Mouse (Mus musculus): ENCODE results near the gene Prrg2. TPM values are rescaled to one million over a fixed set of nuclear protein-coding genes. Genes with fewer than 3 reads are reported as not detected.

The Prrg2 gene
- total and polyA plus RNA-seq, 3 experiments = 5.5 to 23.6 (median 6.2) TPM

DNA sequence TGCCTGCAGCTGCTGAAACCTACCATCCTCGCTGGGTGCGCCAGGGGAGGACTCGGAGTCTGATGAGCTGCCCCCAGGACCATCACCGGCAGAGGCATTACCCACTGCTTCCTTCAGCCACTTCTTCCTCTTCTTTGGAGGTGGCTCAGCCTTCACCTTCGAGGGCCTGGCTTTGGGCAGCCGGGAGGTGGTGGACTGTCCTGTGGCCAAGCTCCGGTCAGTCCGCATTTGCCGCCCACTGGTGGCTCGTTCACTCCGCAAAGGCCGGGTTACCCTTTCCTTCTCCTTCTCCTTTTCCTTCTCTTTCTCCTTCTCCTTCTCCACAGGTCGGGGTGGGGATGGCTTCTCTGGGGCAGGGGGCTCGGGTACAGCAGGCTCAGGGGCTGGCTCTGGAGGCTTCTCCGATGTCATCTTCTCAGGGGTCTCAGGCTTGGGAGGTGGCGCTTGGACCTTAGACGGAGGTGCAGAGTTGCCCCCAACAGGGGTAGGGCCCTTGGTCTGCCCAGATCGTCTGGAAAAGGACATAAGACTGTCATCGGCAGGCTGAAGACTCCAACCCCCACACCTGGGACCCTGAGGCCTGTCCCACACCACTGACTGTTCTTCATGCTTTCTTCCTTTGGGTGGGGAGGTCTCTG, 28.6 kb downstream of the Prrg2 start:
- intact Hi-C loops (cut with DNase I) = no loop called here
- DNase-seq = peak in 1 of 2 experiments; percentile 2
- H3K27ac ChIP-seq = no peak overlapping the region
- H3K36me3 ChIP-seq (ENCODE audit: control insufficient read depth, insufficient read depth, low read length) = no peaks in the 10 kb centered on the region
- no peaks in the 10 kb centered on the region for H3K4me1 ChIP-seq (ENCODE audit: control insufficient read depth, insufficient read depth, low read length)
- WGBS = 93% methylated on average over 19 of the region's 19 CpGs
- TF ChIP-seq CTCF (IDR thresholded peaks at IDR 0.05) = no peak
- H3K9ac ChIP-seq (ENCODE audit: low read depth, low read length) = no peak overlapping the region
- peaks cover 2% of the 10 kb centered on the region; the same call in 1 of the 2 replicates for H3K79me2 ChIP-seq (replicated peaks; ENCODE audit: control insufficient read depth, insufficient read depth, low read length)
- H3K4me3 ChIP-seq = no peak overlapping the region
- H3K27me3 ChIP-seq (ENCODE audit: control insufficient read depth, insufficient read depth, low read length) = no peaks in the 10 kb centered on the region

DNA sequence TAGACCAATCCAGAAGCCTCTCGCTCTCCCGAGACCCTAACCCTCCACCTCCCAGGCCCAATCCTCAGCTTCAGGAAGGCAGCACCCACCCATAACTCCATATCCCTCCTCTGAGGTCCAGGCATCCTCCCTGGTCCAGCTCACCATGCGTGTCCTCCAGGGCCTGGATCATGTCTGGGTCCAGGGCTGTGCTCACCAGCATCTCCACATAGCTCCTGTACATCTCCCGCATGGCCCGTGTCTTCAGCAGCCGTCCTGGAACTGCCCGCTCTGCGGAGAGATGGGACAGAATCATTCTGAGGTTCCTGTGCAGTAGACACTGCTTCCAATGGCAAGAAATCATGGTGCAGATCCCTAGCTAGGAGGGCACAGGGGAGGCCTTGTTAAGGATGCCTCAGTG, 31.6 kb downstream of the Prrg2 start:
- TF ChIP-seq CTCF (IDR thresholded peaks at IDR 0.05) = no peak
- TF ChIP-seq POLR2A (IDR thresholded peaks at IDR 0.05; ENCODE audit: insufficient read depth, low read depth, low read length) = no peak
- no peak for TF ChIP-seq EP300 (IDR thresholded peaks at IDR 0.05; ENCODE audit: insufficient read depth, low read depth, low read length)
- no peak overlapping the region for H3K9ac ChIP-seq (ENCODE audit: low read depth, low read length)
- no peaks in the 10 kb centered on the region for H3K36me3 ChIP-seq (ENCODE audit: control insufficient read depth, insufficient read depth, low read length)
- H3K27ac ChIP-seq = no peak overlapping the region
- 95% methylated on average over 8 of the region's 8 CpGs for WGBS
- intact Hi-C loops (cut with DNase I) = loop anchor here (2.0 kb wide), 1 partner anchor 20 kb away; no protein-coding TSS in a partner anchor
- no peaks in the 10 kb centered on the region for H3K79me2 ChIP-seq (replicated peaks; ENCODE audit: control insufficient read depth, insufficient read depth, low read length)
- DNase-seq = no peak
- no peak overlapping the region for H3K4me3 ChIP-seq
- no peaks in the 10 kb centered on the region; the same call in 1 of the 2 replicates for H3K4me1 ChIP-seq (ENCODE audit: control insufficient read depth, insufficient read depth, low read length)
- H3K27me3 ChIP-seq (ENCODE audit: control insufficient read depth, insufficient read depth, low read length) = no peaks in the 10 kb centered on the region

DNA sequence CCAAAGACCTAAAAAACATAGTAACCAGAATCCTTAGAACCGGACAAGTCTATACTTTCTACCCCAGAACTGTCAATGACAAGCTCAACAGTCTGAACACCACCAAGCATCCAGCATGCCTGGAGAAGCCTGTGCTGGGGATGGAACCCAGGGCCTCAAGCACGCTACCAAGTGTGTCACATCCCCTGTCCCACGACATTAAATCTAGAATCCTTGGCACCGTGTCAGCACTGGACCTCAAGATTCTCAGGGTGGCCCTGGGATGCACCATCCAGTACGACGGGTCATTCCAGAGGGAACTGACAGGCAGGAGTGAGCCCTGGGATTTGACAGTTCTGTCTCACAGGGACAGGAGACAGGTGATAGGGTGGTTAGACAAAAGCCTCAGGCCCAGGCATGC, 32.5 kb downstream of the Prrg2 start:
- Histone ChIP-seq H3K79me2 (replicated peaks; ENCODE audit: control insufficient read depth, insufficient read depth, low read length) (no peaks in the 10 kb centered on the region), H3K4me1 (ENCODE audit: control insufficient read depth, insufficient read depth, low read length) (peaks cover 4% of the 10 kb centered on the region), H3K4me3 (no peak overlapping the region), H3K27ac (no peak overlapping the region), H3K9ac (ENCODE audit: low read depth, low read length) (no peak overlapping the region), H3K36me3 (ENCODE audit: control insufficient read depth, insufficient read depth, low read length) (no peaks in the 10 kb centered on the region), H3K27me3 (ENCODE audit: control insufficient read depth, insufficient read depth, low read length) (no peaks in the 10 kb centered on the region)
- no peak for DNase-seq
- TF ChIP-seq CTCF (IDR thresholded peaks at IDR 0.05) = no peak
- no peak for TF ChIP-seq POLR2A (IDR thresholded peaks at IDR 0.05; ENCODE audit: insufficient read depth, low read depth, low read length)
- TF ChIP-seq EP300 (IDR thresholded peaks at IDR 0.05; ENCODE audit: insufficient read depth, low read depth, low read length) = no peak
- WGBS = 85% methylated on average over 6 of the region's 6 CpGs
- intact Hi-C loops (cut with DNase I) = loop anchor here (2.0 kb wide), 1 partner anchor 21 kb away; no protein-coding TSS in a partner anchor

DNA sequence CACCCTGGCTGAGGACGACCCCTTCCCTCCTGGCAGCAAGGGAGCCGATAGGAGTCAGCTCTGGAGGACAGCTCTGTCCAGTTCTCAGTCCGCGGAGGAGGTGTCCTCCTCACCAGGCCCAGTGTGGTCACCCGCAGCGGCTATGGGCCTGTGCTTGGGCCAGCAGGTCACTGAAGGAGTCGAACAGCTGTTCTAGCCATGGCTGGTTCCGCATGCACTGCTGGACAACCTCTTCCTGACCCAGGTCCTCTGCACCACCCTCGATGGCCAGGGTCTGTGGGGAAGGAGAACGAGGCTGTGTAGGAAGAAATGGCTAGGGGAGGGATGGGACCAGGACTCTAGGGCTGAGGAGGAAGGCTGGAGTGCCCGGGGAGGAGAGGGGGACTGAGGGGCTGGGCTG, 34.1 kb downstream of the Prrg2 start:
- no peak overlapping the region for H3K27ac ChIP-seq
- no peak for TF ChIP-seq EP300 (IDR thresholded peaks at IDR 0.05; ENCODE audit: insufficient read depth, low read depth, low read length)
- no peak for TF ChIP-seq POLR2A (IDR thresholded peaks at IDR 0.05; ENCODE audit: insufficient read depth, low read depth, low read length)
- DNase-seq = peak in 1 of 2 experiments; percentile 2
- no peak overlapping the region for H3K4me3 ChIP-seq
- H3K36me3 ChIP-seq (ENCODE audit: control insufficient read depth, insufficient read depth, low read length) = no peaks in the 10 kb centered on the region
- peaks cover 4% of the 10 kb centered on the region for H3K4me1 ChIP-seq (ENCODE audit: control insufficient read depth, insufficient read depth, low read length)
- 87% methylated on average over 11 of the region's 11 CpGs for WGBS
- intact Hi-C loops (cut with DNase I) = no loop called here
- no peak overlapping the region for H3K9ac ChIP-seq (ENCODE audit: low read depth, low read length)
- H3K79me2 ChIP-seq (replicated peaks; ENCODE audit: control insufficient read depth, insufficient read depth, low read length) = no peaks in the 10 kb centered on the region
- H3K27me3 ChIP-seq (ENCODE audit: control insufficient read depth, insufficient read depth, low read length) = no peaks in the 10 kb centered on the region

DNA sequence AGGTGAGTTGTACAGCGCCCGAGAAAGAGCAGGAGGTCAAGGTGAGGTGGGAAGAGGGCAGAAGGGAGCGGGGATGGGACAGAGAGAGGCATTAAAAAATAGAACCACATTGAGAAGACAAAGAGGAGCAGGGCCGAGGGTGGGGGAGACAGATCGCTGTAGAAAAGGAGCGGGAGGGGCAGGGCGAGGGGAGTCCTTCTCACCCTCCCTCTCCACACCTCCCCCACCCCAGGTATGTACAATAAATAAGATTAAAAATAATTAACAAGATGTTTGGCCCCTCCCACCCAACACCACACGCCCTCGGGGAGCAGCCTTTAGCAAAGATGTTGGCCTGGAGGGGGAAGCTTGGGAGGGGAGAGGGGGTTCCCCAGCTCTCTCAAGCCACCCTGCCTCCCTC, 34.7 kb downstream of the Prrg2 start:
- no peaks in the 10 kb centered on the region for H3K36me3 ChIP-seq (ENCODE audit: control insufficient read depth, insufficient read depth, low read length)
- H3K9ac ChIP-seq (ENCODE audit: low read depth, low read length) = no peak overlapping the region
- intact Hi-C loops (cut with DNase I) = no loop called here
- WGBS = 87% methylated on average over 9 of the region's 9 CpGs
- peaks cover 4% of the 10 kb centered on the region for H3K4me1 ChIP-seq (ENCODE audit: control insufficient read depth, insufficient read depth, low read length)
- no peaks in the 10 kb centered on the region for H3K79me2 ChIP-seq (replicated peaks; ENCODE audit: control insufficient read depth, insufficient read depth, low read length)
- no peak overlapping the region for H3K4me3 ChIP-seq
- no peak for TF ChIP-seq EP300 (IDR thresholded peaks at IDR 0.05; ENCODE audit: insufficient read depth, low read depth, low read length)
- no peak for TF ChIP-seq CTCF (IDR thresholded peaks at IDR 0.05)
- no peak for TF ChIP-seq POLR2A (IDR thresholded peaks at IDR 0.05; ENCODE audit: insufficient read depth, low read depth, low read length)
- no peak for DNase-seq
- no peak overlapping the region for H3K27ac ChIP-seq
- no peaks in the 10 kb centered on the region for H3K27me3 ChIP-seq (ENCODE audit: control insufficient read depth, insufficient read depth, low read length)

DNA sequence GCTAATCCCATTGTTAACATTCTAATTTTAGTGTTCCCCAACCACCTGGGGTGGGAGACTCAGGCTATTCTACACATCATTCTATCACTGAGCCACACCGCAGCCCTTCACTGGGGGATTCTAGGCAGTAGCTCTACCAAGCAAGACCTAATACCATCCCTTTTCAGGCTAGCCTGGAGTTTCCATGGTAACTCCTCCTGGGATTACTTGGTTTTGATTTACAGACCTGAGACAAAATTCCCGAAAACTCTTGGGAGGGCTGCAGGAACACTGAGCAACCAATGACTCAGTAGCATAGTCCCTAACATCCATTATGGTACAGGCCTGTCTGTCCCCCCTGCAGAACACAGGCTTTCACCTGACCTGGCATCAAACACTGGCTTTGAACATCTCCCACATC, 36.2 kb downstream of the Prrg2 start:
- no peak overlapping the region for H3K9ac ChIP-seq (ENCODE audit: low read depth, low read length)
- no peak for DNase-seq
- intact Hi-C loops (cut with DNase I) = no loop called here
- WGBS = 73% methylated on average over 2 of the region's 2 CpGs
- H3K4me1 ChIP-seq (ENCODE audit: control insufficient read depth, insufficient read depth, low read length) = peaks cover 4% of the 10 kb centered on the region
- no peak overlapping the region for H3K27ac ChIP-seq
- TF ChIP-seq CTCF (IDR thresholded peaks at IDR 0.05) (no peak), POLR2A (IDR thresholded peaks at IDR 0.05; ENCODE audit: insufficient read depth, low read depth, low read length) (no peak), EP300 (IDR thresholded peaks at IDR 0.05; ENCODE audit: insufficient read depth, low read depth, low read length) (no peak)
- H3K79me2 ChIP-seq (replicated peaks; ENCODE audit: control insufficient read depth, insufficient read depth, low read length) = no peaks in the 10 kb centered on the region
- no peaks in the 10 kb centered on the region for H3K36me3 ChIP-seq (ENCODE audit: control insufficient read depth, insufficient read depth, low read length)
- H3K27me3 ChIP-seq (ENCODE audit: control insufficient read depth, insufficient read depth, low read length) = no peaks in the 10 kb centered on the region
- H3K4me3 ChIP-seq = no peak overlapping the region

Data from heart, adult 2 months (tissue).